Mouse (Mus musculus): Measurements from ENCODE around the gene Fam129a. TPM values are rescaled to one million over a fixed set of nuclear protein-coding genes. Genes with fewer than 3 reads are reported as not detected.

The Fam129a gene
- total and polyA plus RNA-seq, 3 experiments: 27.8 to 48.3 (median 37.0) TPM

DNA sequence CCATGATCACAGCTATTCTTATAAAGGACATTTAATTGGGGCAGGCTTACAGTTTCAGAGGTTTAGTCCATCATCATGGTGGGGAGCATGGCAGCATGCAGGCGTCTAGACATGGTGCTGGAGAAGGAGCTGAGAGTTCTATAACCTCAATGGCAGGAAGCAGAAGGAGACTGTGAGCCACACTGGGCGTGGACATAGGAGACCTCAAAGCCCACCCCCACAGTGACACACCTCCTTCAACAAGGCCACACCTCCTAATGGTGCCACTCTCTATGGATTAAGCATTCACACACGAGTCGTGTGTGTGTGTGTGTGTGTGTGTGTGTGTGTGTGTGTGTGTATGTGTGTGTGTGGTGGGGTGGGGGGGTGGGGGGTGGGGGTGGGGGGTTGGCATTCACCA lies 11.0 kb downstream of the Fam129a start:
- H3K36me3 ChIP-seq (replicated peaks in 1 of 2; ENCODE audit: control insufficient read depth in 1 of 2, insufficient read depth in 1 of 2, low read length in 1 of 2): peaks cover 25 to 58% of the 10 kb centered on the region in 2 experiments
- DNase-seq (ENCODE audit: extremely low read depth): no peak
- no peak overlapping the region for H3K4me3 ChIP-seq (replicated peaks in 1 of 3; ENCODE audit: low read depth in 2 of 3, low read length in 2 of 3, poor library complexity in 1 of 3)
- dilution Hi-C loops (cut with MboI; ENCODE audit: extremely low pct_ligation_motif_present, extremely low pct_unique_long_range_greater_than_20kb, low sequenced_read_pairs) (no loop called here), in situ Hi-C loops (cut with MboI; ENCODE audit: low pct_ligation_motif_present, low pct_unique_long_range_greater_than_20kb, low sequenced_read_pairs) (no loop called here)
- no peaks in the 10 kb centered on the region for H3K9me3 ChIP-seq (replicated peaks; ENCODE audit: low read length)
- no peak for TF ChIP-seq IRF4 (IDR thresholded peaks at IDR 0.05; ENCODE audit: low read depth, low read length)
- TF ChIP-seq MAX (IDR thresholded peaks at IDR 0.05; ENCODE audit: low read length): no peak
- no peak for TF ChIP-seq TCF12 (IDR thresholded peaks at IDR 0.05; ENCODE audit: low read depth, low read length)
- TF ChIP-seq CTCF (conservative IDR thresholded peaks at IDR 0.05 in 1 of 2, IDR thresholded peaks at IDR 0.05 in 1 of 2; ENCODE audit: low read depth in 2 of 2, low read length in 2 of 2): no peak
- TF ChIP-seq E2F4 (IDR thresholded peaks at IDR 0.05; ENCODE audit: insufficient replicate concordance, low read depth, low read length): no peak
- TF ChIP-seq MYC (IDR thresholded peaks at IDR 0.05; ENCODE audit: low read depth, low read length): no peak
- TF ChIP-seq CHD1 (IDR thresholded peaks at IDR 0.05; ENCODE audit: low read depth, low read length): no peak
- TF ChIP-seq MXI1 (IDR thresholded peaks at IDR 0.05; ENCODE audit: low read depth, low read length): no peak
- no peak for TF ChIP-seq MEF2A (IDR thresholded peaks at IDR 0.05; ENCODE audit: borderline replicate concordance, low read depth, low read length)
- no peak for TF ChIP-seq RAD21 (IDR thresholded peaks at IDR 0.05; ENCODE audit: low read depth, low read length)
- no peak for TF ChIP-seq KAT2A (IDR thresholded peaks at IDR 0.05; ENCODE audit: insufficient replicate concordance, low read length)
- no peak for TF ChIP-seq JUN (IDR thresholded peaks at IDR 0.05; ENCODE audit: insufficient read depth, low read depth, low read length)
- no peak overlapping the region for H3K4me2 ChIP-seq (ENCODE audit: insufficient read depth, low read depth, poor library complexity, severe bottlenecking)
- H3K4me1 ChIP-seq (ENCODE audit: control insufficient read depth in 1 of 2, insufficient read depth in 2 of 2): peaks cover 17 to 49% of the 10 kb centered on the region in 2 experiments
- no peak overlapping the region for H3K27ac ChIP-seq (ENCODE audit: insufficient read depth, low read depth)
- no peak overlapping the region for H3K9ac ChIP-seq (ENCODE audit: insufficient read depth, low read depth)
- no peaks in the 10 kb centered on the region for H3K27me3 ChIP-seq (replicated peaks)
- H3K79me2 ChIP-seq (replicated peaks; ENCODE audit: control insufficient read depth, extremely low read depth, insufficient read depth, poor library complexity, severe bottlenecking): peaks cover 11% of the 10 kb centered on the region; the same call in 1 of the 2 replicates

DNA sequence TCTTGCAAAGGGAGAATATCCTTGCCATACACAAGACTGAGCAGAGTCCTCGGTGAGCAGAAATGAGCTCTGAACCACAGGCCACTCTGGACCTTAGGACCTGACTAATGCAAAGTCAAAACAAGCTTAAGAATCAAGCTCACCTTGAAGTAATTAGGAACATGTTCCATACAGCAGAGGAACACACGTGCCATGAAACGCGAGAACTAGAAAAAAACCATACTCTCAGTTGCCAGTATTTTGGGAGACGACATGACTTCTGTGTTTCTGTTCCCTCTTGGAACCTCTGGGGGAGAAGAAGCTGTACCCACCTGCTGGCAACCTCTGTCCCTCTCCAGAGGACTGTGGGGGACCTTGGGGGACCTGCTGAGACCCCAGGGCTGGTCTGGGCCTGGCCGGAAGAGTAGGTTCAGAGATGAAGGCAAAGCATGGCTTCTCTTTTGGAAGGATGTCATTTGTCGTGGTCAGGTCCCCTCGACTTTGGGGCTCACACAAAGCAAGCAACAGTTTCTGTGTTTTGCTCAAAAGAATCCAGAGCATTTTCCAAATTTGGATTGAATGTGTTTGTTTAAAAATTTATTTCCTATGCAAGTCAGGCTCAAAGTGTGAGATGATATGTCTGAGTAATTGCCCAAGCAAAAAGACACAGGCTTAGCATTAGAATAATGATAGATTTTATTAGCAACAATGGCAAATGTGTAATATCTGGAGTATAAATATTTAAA lies 12.6 kb downstream of the Fam129a start:
- Histone ChIP-seq H3K36me3 (replicated peaks in 1 of 2; ENCODE audit: control insufficient read depth in 1 of 2, insufficient read depth in 1 of 2, low read length in 1 of 2) (peaks cover 23 to 54% of the 10 kb centered on the region in 2 experiments), H3K4me1 (ENCODE audit: control insufficient read depth in 1 of 2, insufficient read depth in 2 of 2) (peaks cover 17 to 49% of the 10 kb centered on the region in 2 experiments), H3K4me2 (ENCODE audit: insufficient read depth, low read depth, poor library complexity, severe bottlenecking) (no peak overlapping the region), H3K9me3 (replicated peaks; ENCODE audit: low read length) (no peaks in the 10 kb centered on the region), H3K4me3 (replicated peaks in 1 of 3; ENCODE audit: low read depth in 2 of 3, low read length in 2 of 3, poor library complexity in 1 of 3) (no peak overlapping the region), H3K27me3 (replicated peaks) (no peaks in the 10 kb centered on the region), H3K79me2 (replicated peaks; ENCODE audit: control insufficient read depth, extremely low read depth, insufficient read depth, poor library complexity, severe bottlenecking) (peaks cover 16% of the 10 kb centered on the region; the same call in 1 of the 2 replicates), H3K9ac (ENCODE audit: insufficient read depth, low read depth) (no peak overlapping the region), H3K27ac (ENCODE audit: insufficient read depth, low read depth) (no peak overlapping the region)
- dilution Hi-C loops (cut with MboI; ENCODE audit: extremely low pct_ligation_motif_present, extremely low pct_unique_long_range_greater_than_20kb, low sequenced_read_pairs) (no loop called here), in situ Hi-C loops (cut with MboI; ENCODE audit: low pct_ligation_motif_present, low pct_unique_long_range_greater_than_20kb, low sequenced_read_pairs) (no loop called here)
- TF ChIP-seq CTCF (conservative IDR thresholded peaks at IDR 0.05 in 1 of 2, IDR thresholded peaks at IDR 0.05 in 1 of 2; ENCODE audit: low read depth in 2 of 2, low read length in 2 of 2) (no peak), MAFK (IDR thresholded peaks at IDR 0.05; ENCODE audit: insufficient replicate concordance, low read length) (no peak), JUN (IDR thresholded peaks at IDR 0.05; ENCODE audit: insufficient read depth, low read depth, low read length) (no peak), IRF4 (IDR thresholded peaks at IDR 0.05; ENCODE audit: low read depth, low read length) (no peak), TBP (conservative IDR thresholded peaks at IDR 0.05; ENCODE audit: low read depth, low read length) (no peak), ZMIZ1 (IDR thresholded peaks at IDR 0.05; ENCODE audit: low read depth, low read length) (no peak), BHLHE40 (IDR thresholded peaks at IDR 0.05; ENCODE audit: low read depth, low read length) (peak; percentile 88), NRF1 (IDR thresholded peaks at IDR 0.05; ENCODE audit: low read depth, low read length) (no peak), USF1 (IDR thresholded peaks at IDR 0.05; ENCODE audit: low read depth, low read length) (no peak), MYC (IDR thresholded peaks at IDR 0.05; ENCODE audit: low read depth, low read length) (no peak), ETS1 (conservative IDR thresholded peaks at IDR 0.05; ENCODE audit: low read depth, low read length) (no peak), CHD2 (IDR thresholded peaks at IDR 0.05; ENCODE audit: low read length) (no peak), USF2 (conservative IDR thresholded peaks at IDR 0.05; ENCODE audit: low read depth, low read length) (no peak), ZNF384 (IDR thresholded peaks at IDR 0.05; ENCODE audit: low read depth, low read length) (peak; percentile 71), JUND (conservative IDR thresholded peaks at IDR 0.05; ENCODE audit: low read depth, low read length) (no peak), MXI1 (IDR thresholded peaks at IDR 0.05; ENCODE audit: low read depth, low read length) (no peak), GABPA (IDR thresholded peaks at IDR 0.05; ENCODE audit: insufficient replicate concordance, low read depth, low read length) (no peak), MAX (IDR thresholded peaks at IDR 0.05; ENCODE audit: low read length) (0 out of 2 replicates have a peak, but pooled peaks have one; percentile 10), TCF12 (IDR thresholded peaks at IDR 0.05; ENCODE audit: low read depth, low read length) (no peak)
- no peak for DNase-seq (ENCODE audit: extremely low read depth)

Data from CH12.LX (cell line).